Mouse (Mus musculus): ENCODE data around the gene A630089N07Rik. TPM values are rescaled to one million over a fixed set of nuclear protein-coding genes. Genes with fewer than 3 reads are reported as not detected.

The A630089N07Rik gene
- polyA plus RNA-seq, 1 experiment from 2014 or later = 6.9 TPM

DNA sequence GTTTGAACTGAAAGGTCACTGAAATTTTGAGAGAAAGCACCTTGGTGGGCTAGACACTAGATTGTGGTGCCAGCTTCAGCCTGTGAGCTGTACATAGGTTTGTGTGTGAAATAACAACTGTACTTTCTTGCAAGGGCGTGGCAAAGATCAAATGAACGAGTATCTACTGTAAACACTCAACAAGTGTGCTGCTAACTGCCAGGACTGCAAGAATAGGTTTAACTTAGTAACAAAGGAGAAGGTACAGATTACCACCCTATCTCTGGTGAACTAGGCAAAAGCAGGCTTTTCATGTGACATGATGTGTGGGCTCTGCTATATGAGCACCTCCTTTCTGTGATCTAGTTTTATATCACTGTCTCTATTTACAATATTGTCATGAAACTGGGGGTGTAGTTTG is 128.9 kb downstream of the A630089N07Rik start:
- peak; percentile 77 for ATAC-seq (ENCODE audit: low read depth)
- WGBS (ENCODE audit: insufficient replicate concordance) = 32% methylated on average over 2 of the region's 2 CpGs
- Histone ChIP-seq H3K27me3 (ENCODE audit: control insufficient read depth, insufficient read depth, low read depth, low read length) (no peaks in the 10 kb centered on the region), H3K4me3 (ENCODE audit: low read depth, low read length) (no peak overlapping the region), H3K4me1 (ENCODE audit: control insufficient read depth, low read depth, low read length) (peaks cover 31% of the 10 kb centered on the region), H3K9me3 (replicated peaks; ENCODE audit: control insufficient read depth, low read length) (no peaks in the 10 kb centered on the region), H3K36me3 (ENCODE audit: control insufficient read depth, insufficient read depth) (peaks cover 15% of the 10 kb centered on the region), H3K9ac (ENCODE audit: low read depth, low read length) (no peak overlapping the region; the same call in 1 of the 2 replicates), H3K4me2 (ENCODE audit: low read depth, low read length) (0 out of 2 replicates have a peak overlapping the region, but pooled peaks have one; percentile 25), H3K27ac (ENCODE audit: low read length) (peak overlapping the region; percentile 71)

DNA sequence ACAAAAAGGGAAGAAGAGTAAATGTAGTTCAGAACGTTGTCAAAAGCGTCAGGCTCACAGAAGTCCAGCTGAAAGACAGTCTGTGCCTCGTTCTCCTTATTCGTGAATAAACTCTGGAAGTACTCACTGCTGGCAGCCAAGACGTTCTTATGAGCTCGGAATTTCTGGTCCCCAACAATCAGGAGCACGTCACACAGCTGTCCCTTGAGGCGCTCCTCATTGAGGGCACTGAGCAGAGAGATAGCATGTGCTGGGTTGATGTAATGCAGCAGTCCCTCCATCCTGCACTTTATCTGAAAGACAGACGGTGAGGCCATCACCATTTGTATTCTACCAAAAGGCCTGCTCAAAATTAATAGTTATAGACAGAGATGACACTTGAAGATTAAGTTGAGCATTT is 129.4 kb downstream of the A630089N07Rik start:
- peak; percentile 90 for ATAC-seq (ENCODE audit: low read depth)
- Histone ChIP-seq H3K27ac (ENCODE audit: low read length) (peak overlapping the region; percentile 71), H3K9ac (ENCODE audit: low read depth, low read length) (peak overlapping the region; percentile 33), H3K4me3 (ENCODE audit: low read depth, low read length) (no peak overlapping the region), H3K36me3 (ENCODE audit: control insufficient read depth, insufficient read depth) (peaks cover 15% of the 10 kb centered on the region), H3K4me2 (ENCODE audit: low read depth, low read length) (no peak overlapping the region), H3K9me3 (replicated peaks; ENCODE audit: control insufficient read depth, low read length) (no peaks in the 10 kb centered on the region), H3K4me1 (ENCODE audit: control insufficient read depth, low read depth, low read length) (peaks cover 27% of the 10 kb centered on the region), H3K27me3 (ENCODE audit: control insufficient read depth, insufficient read depth, low read depth, low read length) (no peaks in the 10 kb centered on the region)
- 37% methylated on average over 9 of the region's 9 CpGs for WGBS (ENCODE audit: insufficient replicate concordance)

DNA sequence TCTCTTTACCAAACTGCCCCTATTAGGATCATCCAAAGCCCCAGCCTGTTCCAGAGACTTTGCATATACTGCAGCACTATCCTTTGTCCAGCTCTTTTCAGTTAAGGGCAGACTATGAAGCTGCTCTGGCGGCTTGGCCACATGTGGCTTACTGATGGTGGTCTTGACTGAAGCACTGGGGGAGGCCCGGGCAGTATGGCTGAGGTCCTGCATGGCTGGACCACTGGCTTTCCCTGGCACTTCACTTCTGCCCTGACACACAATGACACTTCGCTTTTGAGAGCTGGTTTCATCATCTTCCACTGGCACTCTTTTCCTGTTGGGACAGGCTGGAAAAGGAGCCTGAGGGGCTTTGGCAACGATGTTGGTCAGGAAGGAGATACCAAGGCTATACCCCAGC is 129.9 kb downstream of the A630089N07Rik start:
- no peak for ATAC-seq (ENCODE audit: low read depth)
- Histone ChIP-seq H3K27me3 (ENCODE audit: control insufficient read depth, insufficient read depth, low read depth, low read length) (no peaks in the 10 kb centered on the region), H3K27ac (ENCODE audit: low read length) (peak overlapping the region; percentile 65), H3K4me3 (ENCODE audit: low read depth, low read length) (no peak overlapping the region), H3K9ac (ENCODE audit: low read depth, low read length) (peak overlapping the region; percentile 33), H3K4me1 (ENCODE audit: control insufficient read depth, low read depth, low read length) (peaks cover 23% of the 10 kb centered on the region), H3K9me3 (replicated peaks; ENCODE audit: control insufficient read depth, low read length) (no peaks in the 10 kb centered on the region), H3K36me3 (ENCODE audit: control insufficient read depth, insufficient read depth) (peaks cover 15% of the 10 kb centered on the region), H3K4me2 (ENCODE audit: low read depth, low read length) (no peak overlapping the region)
- WGBS (ENCODE audit: insufficient replicate concordance) = 77% methylated on average over 4 of the region's 4 CpGs

Other genes with a start within 250 kb of the A630089N07Rik start
- gene Prdm15, start 230.6 kb downstream of the A630089N07Rik start, polyA plus RNA-seq (2015; fragmentation: Nextera tagmentation; extraction: Ambion mirVana) = 2.7 and 3.2 TPM in 2 replicates
- 4.2 and 4.3 TPM in 2 replicates for gene C2cd2, start 119.9 kb downstream of the A630089N07Rik start, polyA plus RNA-seq (2015; fragmentation: Nextera tagmentation; extraction: Ambion mirVana)
- gene Zbtb21, start 119.8 kb downstream of the A630089N07Rik start, polyA plus RNA-seq (2015; fragmentation: Nextera tagmentation; extraction: Ambion mirVana) = 3.5 and 4.2 TPM in 2 replicates
- 8.7 and 10.0 TPM in 2 replicates for gene B230307C23Rik, start 85.1 kb downstream of the A630089N07Rik start, polyA plus RNA-seq (2015; fragmentation: Nextera tagmentation; extraction: Ambion mirVana)

All from liver, embryonic 16.5 days (tissue).